Mouse (Mus musculus): ENCODE measurements around the gene Gpr146.

Gene Gpr146

DNA sequence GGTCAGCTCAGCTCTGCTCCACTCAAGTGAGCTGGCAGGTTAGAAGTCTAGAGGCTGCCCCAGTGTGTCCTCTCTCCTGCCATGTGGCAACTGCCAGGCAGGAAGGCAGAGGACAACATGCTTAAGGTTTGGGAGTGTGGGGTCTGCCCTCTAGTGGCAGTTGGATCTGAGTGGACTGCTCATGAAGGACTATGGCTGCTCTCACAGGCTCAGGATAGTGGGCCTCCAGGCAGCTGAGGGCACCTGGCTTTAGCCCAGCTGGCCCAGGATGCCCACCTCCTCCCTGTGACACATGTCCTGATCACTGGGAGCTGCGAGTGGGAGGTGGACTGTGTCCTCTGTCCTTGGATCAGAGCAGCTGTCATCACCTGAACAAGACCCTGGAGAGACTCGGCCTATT lies 18.8 kb upstream of the Gpr146 start:
- peak; percentile 39 for DNase-seq (ENCODE audit: low spot score)

DNA sequence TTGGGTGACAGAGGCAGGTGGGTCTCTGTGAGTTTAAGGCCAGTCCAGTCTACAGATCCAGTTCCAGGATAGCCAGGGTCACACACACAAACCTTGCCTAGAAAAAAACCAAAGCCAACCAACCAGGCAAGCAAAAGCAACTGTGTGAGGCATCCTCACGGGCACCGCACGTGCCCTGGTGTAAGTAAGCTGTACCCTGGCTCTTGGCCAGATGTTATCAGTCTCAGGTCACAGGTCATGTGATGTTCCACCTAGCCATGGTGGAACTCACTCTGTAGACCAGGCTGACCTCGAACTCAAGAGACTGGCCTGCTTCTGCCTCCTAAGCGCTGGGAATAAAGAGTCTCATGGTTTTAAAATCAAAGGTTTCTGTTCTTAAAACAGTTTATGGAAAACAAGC lies 18.3 kb upstream of the Gpr146 start:
- DNase-seq (ENCODE audit: low spot score) = no peak

DNA sequence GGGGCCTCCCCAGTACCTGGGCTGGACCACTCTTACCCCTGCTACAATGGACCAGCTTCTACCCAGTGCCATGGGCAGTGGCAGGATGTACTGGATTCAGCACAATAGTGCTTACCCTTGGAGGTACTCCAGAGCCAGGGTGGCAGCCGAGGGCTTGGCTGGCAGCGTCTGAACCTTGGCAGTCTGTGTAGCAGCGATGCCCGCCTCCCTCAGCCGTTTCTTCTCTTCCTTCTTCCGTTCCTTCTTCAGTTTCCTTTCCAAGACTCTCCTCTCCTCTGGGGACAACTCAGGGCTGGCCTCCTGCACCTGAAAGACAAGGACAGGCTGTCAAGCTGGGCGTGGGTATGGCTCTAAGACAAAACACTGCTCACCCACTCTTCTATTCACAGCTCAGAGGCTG lies 13.6 kb upstream of the Gpr146 start:
- DNase-seq (ENCODE audit: low spot score) = peak; percentile 49

DNA sequence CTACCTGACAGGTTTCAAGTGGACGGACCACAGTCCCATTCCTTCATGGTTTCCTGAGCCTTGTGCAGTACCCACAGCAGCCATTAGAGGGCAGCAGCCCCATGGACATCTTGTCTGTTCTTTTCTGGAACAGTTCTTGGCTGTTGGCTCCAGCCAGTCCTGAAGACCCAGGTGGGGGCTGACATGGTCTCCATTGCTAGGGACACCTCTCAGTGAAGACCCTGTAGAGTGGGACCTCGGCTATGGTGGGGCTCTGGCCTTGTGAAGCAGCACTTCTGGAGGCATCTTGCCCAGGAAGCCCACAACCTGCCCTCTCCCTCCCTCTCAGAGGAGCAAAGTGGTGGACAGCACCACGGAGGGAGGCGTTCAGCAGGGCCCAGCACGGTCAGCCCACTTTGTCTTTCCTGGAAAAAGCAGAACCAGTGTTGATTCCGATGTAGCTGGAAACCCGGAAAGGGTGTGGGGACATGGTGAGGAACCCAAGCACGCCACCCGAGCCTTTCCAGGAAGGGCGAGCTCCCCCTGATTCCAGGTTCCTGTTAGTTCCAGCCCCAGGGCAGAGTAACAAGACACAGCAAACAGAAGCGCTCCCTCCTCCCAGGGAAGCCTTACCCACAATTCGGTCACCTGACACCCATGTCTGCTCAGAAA lies 13.1 kb upstream of the Gpr146 start:
- DNase-seq (ENCODE audit: low spot score) = peak; percentile 93

DNA sequence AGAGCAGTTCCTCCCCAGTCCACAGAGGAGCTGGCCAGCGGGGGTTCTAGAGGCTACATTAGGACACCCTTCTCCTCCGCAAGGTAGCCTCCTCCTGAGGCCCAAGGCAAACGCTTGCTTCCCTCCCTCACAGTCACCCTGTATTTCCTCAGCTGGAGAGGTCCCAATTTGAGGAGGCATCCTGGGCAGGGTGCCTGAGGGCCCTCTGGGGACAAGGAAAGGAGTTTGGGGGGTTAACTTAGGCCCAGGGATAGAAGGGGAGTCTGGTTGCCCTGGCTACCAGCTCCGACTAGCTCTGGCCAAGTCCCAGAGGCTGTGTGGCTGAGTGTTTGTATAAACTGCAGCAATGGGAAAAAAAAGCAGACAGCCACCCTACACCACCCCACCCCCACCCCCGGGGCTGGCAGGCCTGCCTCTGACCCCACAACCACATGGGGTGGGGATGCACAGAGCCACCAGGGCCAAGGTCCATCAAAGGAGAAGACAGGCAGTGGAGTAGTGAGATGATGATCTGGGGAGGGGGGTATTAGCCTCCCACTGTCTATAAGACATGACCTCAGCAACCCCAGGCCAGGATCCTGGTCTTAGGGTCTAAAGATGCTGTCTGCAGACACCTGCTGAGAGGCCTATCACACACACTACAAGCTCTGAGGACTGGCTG lies 12.5 kb upstream of the Gpr146 start:
- DNase-seq (ENCODE audit: low spot score) = no peak

DNA sequence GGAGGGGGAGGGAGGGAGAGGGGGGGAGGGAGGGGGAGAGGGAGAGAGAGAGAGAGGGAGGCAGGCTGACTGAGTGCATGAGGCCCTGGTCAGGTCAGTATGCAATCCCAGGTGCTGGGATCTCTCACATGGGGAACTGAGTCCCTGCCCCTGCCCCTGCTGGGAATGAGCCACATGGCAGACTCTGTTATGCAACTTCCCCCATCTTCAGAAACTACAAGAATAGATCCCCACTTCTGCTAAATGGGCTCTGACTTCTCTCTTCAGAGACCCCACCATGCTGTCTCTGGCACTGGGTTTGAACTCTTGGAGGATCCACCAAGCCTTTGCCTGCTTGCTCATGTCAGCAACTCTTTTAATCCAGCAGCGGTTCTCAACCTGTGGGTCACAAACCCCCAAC lies 11.7 kb upstream of the Gpr146 start:
- no peak for DNase-seq (ENCODE audit: low spot score)

DNA sequence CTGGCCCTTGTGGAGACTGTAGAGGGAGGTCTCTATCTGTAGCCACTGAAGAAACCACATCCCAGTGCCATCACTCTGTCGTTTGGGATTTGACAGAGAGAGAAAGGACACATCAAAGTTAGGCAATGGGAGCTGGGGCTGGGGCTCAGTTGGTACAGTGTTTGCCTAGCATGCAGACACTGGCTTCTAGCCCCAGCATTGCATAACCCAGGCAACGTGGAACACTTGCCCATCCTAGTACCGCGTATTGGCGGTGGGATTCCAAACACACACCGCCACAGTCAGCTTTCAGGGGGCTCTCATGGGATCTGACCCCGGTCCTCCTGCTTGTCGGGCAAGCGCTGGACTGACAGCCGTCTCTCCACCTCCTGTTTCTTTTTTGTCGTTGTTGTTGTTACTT lies 11.0 kb upstream of the Gpr146 start:
- DNase-seq (ENCODE audit: low spot score) = no peak

DNA sequence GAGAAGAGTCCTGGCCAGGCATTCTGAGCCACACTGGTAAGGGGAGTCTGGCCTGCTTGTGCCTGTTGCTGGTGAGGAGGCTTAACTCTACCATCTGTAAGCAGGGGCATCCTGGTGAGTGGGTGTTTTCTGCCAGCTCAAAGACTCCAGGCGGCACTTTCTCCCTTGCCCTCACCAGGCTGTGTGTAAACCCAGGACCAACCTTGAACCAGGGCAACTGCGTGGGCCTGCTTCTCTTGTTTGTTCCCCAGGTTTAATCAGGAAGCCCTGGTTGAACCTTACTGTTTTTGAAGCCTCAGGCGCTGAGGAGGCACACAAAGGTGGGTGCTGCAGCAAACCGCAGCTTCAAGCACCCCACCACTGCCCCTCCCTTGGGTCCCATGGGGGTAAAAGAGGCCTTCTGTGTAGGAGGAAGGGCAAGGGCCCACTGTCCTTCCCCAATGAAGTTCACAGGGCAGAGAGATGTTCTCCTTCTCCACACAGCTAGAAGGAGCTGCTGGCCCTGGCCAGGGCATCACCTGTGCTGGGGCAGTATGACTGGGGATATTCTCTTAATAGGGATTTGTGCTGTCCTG lies 9.5 kb upstream of the Gpr146 start:
- DNase-seq (ENCODE audit: low spot score) = no peak

DNA sequence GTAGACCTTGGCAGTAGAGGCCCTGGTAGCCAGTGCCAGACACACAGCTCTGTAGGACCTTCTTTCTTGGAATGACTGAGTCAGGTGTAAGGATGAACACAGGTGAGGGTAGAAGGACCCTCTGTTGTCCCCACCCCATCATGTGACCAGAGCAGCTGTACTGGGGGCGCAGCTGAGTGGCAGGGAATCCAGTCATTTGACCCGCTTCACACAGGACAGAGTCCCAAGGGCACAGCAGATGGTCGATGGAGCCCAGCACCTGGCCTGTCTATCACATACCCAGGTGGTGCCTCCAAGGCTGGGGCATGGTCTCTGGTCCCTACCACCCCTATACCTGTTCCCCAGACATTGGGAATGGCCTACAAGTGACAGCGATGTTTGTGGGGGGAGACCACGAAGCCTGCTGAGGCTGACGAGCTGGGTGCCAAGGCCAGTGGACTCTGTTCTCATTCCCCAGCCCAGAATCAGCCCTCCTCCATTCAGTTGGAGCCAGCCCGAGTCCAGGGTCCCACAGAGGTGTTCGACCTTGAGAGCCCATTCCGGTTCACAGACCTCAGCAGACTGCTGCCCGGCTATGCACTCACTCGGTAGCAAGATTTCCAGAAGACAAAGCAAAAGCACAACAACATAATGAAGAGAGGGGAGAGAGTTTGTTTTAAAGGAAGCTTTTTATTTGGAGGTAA lies 8.7 kb upstream of the Gpr146 start:
- DNase-seq (ENCODE audit: low spot score) = no peak

DNA sequence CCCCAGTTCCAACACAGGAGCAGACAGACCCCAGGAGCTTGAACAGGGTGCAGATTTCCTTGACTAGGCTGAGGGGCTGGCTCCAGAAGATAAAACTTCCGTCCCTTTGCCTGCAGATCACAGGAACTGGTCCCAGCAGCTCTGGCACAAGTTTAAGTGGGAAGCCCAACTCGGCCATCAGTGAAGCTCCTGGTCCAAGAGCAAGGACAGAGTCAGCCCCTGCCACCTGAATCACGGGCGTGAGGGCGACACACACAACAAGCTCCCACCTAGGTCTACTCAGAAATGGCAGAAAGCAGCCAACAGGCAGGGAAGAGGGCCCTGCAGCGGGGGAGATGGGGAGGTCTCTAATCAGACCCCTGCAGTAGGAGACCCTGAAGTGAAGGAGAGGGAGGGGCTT lies 7.2 kb upstream of the Gpr146 start:
- no peak for DNase-seq (ENCODE audit: low spot score)

DNA sequence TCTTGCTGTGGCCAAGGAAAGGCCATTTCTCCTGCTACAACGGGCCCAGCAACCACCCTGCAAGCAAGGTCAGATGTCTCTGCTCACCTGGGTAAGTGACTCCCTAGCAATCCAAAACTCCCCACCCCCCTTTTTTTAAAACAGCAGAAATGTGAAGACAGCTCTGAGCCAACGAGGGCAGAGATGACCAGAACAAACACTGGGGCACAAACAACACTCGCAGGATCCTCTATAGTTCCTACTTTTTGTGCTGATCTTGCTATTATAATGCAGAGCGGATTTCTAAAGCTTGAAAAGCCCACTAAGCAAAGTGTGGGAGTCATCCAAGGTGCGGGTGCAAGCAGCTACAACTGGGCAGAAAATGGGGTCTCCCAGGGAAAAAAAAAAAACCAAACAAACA lies 6.4 kb upstream of the Gpr146 start:
- DNase-seq (ENCODE audit: low spot score) = no peak

DNA sequence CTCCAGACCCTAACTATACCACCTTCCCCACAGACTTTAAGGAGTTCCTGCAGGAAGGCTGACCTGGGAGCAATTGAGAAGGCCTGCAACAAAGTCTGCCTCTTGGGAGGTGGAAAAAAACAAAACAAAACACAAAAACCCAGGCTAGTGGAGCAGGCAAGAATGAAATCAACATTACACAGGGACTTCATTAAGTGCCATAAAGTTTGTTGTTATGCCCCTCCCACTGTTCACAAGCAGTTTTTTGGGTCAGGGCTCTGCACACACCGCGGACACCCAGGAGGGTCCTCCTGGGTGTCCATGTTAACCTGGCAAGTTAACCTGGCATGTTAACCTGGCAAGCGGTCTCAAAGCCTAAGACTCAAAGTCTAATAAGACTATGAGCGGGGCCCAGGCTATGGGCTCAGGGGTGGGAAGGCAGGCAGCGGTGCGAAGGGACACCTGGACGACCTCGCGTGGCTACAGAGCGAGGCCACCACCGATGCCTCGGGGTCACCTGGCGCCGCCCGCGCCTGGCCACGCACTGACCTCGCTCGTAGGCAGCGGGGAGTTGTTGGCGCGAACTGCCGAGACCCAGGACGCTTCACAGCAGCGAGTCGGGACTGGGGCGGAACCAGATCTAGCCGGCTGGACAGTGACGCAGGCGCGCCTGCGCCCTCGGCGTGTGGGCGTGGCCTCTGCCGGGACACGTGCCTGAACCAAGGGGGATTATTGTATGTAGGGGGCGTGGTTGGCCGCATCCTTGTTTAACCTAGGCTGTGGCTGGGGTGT lies 5.7 kb upstream of the Gpr146 start:
- peak; percentile 91 for DNase-seq (ENCODE audit: low spot score)

DNA sequence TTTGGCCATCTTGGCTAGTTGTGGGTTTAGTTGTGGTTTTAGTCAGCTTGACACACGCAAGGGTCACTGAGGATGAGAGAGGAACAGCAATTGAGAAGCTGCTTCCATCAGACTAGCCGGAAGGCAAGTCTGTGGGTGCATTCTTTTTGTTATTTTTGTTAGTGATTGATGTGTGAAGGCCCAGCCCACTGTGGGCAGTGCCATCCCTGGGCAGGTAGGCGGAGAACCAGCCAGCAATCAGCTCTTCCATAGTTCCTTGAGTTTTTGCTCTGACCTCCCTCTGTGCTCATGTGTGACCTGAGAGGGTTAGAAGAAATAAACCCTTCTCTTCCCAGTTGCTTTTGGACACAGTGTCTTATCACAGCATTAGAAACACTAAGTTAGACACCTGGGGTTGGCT lies 4.4 kb upstream of the Gpr146 start:
- DNase-seq (ENCODE audit: low spot score) = no peak

DNA sequence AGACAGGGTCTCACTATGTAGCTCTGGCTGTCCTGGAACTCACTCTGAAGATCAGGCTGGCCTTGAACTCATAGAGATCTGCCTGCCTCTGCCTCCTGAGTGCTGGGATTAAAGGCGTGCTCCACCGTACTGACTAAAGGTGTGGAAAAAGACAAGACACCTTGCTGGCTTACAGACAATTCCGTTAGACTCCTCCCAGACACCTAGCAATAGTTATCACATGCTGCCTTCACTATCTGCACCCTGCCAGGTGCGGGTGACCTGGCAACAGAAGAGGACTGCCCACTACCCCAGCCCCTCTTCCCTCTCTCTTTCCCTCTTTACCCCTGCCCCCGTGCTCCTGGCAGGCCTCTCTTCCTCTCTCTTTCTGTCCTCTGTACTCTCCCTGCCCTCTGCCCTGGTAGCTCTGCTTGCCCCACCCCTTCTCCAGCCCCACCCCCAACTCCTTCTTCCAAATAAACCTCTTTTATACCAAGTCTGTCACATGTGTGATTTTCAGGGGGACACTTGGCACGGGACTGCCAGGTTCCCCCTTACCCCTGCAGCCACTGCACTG lies 3.5 kb upstream of the Gpr146 start:
- DNase-seq (ENCODE audit: low spot score) = no peak

DNA sequence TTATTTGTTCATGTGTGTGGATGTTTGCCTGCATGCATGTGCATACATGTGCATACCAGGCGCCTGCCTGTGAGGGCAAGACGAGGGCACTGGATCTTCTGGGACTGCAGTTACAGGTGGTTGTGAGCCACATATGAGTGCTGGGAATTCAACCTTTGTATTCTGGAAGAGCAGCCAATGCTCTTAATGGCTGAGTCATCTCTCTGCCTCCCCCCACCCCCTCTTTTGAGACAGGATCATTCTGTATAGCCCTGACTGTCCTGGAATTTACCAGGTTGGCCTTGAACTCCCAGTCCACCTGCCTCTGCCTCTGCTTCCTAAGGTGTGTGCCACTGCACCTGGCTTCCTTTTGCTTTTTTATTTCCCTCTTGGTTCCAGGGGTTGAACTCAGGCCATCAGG lies 2.7 kb upstream of the Gpr146 start:
- DNase-seq (ENCODE audit: low spot score) = no peak

DNA sequence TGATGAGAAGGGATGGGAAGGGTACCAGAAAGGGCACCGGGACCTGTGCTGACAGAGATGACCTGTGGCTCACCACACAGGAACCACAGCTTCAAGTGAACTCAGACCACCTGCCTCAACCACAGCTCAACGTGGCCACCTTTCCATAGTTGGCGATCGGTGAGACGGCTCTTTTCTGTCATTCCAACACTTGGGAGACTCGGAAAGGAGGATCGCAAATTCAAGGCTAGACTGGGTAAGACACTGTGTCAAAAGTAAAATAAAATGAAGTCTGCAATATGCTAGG lies 717 bp downstream of the Gpr146 start:
- DNase-seq (ENCODE audit: low spot score) = no peak

DNA sequence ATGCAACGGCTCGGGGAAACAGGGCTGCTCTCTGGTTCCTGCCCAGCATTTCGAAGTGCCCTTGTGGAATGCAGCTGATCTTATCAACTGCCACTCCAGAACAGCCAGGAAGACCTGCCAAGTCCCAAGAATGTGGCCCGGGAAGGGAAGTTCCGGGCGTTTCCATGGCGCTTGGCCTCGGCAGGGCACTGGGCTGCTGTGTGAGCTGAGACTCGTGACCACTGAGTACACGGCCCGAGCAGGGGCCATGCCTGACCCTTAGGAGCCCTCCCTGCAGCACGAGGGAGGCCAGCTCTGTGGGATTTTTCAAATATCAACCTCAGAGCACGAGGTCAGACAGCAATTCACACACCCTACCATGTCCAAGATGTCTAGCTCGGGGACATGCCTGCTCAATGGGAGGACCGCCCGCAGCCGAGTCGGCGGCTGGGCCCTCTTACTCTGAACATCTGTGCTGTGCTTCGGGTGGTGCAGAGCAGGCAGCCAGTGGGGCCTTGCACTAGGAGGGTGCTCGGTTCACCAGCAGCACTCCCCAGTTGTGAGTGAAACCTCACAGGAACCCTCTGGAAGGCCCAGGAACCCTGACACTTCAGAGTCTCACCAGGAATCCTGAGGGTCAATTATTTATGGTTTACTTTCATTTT lies 1.6 kb downstream of the Gpr146 start:
- DNase-seq (ENCODE audit: low spot score) = peak; percentile 80

DNA sequence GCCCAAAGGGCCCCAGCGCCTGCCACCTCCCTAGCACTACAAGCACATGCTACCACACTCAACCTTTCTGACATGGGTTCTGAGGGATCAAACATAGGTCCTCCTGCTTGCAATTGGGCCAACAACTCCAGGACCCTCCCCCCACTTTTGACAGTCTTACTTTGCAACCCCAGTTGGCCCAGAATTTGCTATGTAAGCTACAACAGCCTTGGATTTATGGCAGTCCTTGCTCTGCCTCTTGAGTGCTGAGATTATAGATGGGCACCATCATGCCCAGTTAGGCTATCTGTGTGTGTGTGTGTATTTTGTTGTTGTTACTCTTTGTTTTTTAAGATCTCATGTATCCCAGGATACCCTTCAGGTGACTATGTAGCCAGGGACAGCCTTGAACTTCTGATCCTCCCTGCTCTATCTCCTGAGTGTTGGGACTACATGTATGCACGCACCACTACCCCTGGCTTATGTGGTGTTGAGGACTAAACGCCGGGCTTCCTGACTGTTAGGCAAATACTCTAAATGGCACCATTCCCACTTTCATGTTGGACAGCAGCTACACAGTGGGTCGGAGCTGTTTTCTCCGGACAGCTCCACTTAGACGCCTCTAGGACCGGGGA lies 2.4 kb downstream of the Gpr146 start:
- DNase-seq (ENCODE audit: low spot score) = no peak

DNA sequence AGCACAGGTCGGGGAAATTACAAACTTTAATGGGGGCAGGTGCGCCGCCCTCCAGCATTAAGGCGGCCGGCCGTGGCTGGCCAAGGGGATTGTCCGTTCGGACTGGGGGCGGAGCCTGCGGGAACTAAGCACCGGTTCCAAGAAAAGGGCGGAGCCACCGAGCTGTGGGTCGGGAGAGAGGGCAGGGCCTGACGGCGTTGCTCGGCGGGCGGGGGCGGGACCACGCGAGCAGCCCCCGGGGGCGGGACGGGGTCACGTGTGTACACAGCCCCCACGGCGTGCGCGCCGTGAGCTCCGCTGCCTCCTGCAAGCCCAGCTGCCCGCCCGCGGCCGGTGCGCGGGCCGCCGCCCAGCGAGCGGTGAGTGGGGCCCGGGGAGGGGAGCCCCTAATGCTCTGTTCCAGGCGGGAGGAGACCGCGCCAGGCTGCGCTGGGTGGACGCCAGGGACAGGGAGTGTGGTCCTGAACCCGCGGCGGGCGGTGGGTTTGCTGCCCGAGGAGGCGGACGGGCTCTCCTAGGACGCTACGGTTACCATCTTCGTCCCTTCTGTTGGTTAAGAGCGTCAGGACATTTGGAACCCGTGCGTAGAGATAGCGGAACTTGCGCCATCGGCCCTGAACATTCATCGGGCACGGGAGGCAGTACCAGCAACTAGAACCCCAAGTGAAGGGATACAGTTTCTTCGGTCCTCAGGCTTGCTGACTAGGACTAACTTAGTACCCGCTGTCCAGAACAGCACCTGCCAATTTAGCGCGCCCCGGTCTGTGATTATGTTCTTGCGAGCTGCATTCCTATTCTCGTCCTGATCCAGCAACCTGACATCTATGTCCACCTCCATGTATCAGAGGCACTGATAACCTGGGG lies 3.1 kb downstream of the Gpr146 start:
- peak; percentile 96 for DNase-seq (ENCODE audit: low spot score)

Measured in urinary bladder, postnatal 14 days (tissue).